Mouse (Mus musculus): ENCODE measurements at regions not wholly inside any gene's neighbourhood (a gene's known extent, or its start where the extent isn't known, plus 50 kb on each side); places are given as distances from the start of the nearest gene placed in this dataset.

DNA sequence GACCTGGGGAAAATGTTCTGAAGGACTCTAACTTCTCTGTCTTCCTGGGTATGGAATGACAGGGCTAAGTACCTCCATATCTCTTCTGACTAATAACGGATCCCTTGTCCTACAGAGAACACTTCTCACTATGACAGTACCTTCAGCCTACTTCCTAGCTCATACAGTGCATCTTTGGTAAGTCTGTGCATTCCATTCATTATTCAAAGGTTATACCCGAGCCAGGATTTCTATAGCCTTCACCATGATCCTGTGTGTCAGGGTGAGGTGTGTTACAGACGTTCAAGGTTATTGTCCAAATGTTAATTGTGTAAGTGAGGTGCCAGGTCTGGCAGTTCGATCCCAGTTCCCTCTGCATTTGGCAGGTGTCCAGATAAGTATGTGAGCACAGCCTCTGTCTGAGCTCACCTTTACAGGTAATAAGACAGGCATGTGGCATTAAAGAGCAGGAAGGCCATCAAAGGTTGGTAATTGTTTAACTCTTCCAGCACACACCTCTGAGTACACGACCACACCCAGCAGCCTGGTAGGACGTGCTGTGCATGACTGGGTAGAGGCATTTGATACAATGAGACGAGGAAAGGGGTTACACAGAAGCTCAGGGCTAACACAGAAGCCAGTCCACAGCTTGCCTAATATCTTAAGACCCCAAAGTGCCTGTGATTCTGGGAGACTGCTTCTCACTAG is 96.3 kb upstream of the Bmp2 start:
- DNase-seq: no peak

DNA sequence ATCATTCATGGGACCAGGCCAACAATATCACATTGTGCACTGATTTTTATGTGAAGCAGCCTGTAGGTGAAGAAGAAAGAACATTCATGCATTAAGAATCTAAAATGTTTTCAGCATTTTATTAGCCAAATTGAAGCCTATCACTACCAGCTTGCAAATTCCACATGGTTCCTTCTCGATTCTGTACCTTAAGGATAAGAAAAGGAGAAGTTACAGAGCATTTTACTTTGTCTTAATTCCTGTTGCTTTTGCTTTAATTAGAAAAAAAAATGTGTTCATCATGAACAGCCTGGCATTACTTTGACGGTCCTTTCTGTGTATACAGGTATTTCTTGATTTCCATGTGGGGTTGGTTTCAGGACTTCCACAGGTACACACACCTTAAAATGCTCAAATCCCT is 95.2 kb upstream of the Bmp2 start:
- no peak for DNase-seq

DNA sequence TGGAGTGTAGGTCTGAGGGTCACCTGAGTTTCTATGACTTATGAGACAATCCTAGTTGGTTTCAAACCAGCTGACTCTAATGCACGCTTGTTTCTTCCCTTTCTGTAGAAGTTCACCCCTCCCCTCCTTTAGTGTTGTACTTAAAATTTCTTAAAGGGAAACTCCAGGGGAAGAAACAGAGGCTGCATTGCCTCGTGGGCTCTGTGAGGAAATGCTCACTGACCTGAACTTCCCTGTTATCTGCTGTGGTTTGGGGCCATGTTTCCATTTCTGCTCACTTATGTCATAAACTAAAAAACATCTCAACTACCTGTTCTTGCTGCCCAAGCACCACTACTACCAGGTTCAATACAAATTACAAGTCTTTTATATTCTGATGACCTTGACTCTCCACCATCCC is 93.2 kb upstream of the Bmp2 start:
- no peak for DNase-seq

DNA sequence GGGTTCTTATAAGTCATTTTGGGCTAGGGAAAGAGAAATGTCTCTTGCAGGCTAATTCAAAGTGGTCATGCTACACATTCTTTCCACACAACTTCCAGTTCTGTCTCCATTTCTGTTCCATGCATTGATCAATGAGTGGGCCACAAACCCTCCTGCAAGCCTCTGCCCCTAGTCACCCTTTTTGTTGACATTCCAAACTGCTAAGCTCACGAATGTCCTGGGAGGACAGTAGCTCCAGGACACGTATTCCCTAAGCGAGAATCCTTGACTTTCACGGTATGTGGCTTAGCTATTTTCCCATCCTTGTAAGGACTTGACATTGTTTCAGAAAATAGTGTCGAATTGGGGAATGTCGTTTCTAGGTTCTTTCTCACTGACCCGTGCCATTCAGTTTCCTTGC is 91.1 kb upstream of the Bmp2 start:
- DNase-seq: no peak

DNA sequence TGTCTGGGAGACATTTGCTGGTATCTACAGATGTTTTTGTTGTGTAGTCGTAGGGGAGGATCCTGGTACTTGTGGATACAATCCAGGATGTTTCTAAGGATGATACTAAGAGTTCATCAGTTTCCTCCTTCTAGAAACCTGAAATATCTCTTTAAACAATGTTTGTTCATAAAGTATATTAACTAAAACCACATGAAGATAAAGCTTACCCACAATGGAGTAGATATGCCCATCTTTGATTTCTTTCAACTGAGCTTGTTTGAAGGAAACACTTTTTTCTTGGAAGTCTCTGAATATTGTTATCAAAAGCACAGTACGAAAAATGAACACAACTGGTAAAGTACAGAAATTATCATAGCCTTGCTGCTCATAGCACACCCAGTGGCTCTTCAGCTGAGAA is 89.6 kb upstream of the Bmp2 start:
- DNase-seq: no peak

DNA sequence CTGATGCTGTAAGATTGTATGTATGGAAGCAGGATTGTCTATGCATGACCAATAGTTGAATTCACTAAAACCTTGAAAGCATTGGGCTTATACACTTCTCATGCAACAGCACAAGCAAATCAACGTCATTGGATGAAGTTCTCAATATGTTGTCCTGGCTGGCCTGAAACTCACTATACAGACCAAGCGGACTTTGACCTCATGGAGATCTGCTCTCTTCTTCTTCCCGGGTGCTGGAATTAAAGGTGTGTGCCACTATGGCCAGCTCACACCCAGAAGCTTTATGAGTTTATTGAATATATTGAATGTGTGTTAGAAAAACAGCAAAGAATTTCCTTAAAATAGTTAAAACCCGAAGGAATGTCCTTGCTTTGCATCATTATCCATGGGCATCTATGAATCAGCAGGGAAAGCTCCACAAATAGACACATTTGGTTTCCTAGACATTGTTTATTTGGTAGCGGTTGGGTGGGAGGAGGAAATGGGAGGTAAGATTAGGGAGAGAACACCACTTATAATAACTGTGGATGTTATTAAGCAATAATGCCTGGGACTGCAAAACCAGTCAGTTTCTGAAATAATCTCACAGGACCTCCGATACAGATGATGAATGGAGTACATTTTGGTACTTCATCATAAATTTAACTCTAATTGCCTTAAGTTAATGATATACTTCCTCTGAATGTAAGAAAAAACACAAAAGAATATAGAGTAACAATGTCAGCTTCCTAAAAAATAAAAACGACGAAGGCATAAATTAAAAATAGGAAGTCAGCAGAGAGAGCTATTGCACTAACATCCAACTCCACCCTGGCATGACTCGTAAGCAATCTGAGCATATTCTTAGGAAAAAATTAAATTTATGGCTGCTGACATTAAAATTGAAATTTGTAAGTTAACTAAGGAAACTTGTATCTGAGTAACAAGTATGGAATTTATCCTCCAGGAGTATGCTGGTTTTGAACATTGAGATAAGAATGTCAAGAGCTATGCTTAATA is 84.5 kb upstream of the Bmp2 start:
- DNase-seq: no peak

DNA sequence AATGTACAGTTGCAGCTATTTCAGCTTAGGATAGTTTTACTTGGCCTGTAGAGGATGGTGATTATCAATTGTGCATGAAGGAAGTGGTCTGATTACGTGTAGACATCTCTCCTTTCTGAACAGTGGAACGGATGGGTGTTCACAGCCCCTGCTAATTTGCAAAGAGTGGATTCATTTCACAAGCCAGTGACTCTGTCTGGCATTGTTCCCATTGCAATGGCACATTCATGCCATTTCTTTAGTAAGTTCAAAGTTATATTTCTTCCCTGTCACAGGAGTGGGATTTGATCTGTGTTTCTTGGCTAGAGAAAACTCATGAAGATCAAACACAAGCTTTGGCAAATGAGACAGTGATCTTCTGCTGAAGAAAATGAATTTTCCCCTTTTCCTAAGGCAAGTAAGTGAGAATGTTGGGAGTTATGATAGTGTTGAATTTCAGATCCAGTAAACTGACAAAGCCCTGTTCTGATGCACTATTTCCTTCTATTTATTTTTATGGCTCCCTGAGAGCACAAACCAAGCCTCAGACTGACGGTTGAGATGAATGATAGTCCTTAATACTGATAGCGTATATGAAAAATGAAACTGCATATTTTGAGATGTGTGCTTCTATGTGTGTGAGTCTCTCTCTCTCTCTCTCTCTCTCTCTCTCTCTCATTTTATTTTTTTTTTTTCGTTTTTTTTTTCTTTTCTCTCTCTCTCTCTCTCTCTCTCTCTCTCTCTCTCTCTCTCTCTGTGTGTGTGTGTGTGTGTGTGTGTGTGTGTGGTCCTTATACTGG is 78.8 kb upstream of the Bmp2 start:
- no peak for DNase-seq

DNA sequence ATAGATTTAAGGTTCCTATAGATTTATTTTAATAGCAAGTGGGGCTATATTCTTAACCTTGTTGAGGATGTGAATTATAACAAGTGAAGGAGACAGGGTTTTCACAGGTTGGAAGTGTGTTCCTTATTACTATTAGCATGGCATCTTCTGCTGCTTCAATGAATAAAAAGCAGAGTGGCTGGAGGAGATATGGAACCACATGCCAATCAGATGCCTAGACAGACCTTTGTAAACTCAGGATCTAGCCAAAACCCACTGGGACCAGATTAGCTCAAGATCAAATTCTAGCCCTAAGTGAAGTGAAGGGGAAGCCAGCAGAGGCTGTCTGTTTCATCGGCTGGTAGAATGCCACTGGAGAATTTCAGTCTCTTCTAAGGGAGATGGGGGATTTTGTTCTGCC is 77.8 kb upstream of the Bmp2 start:
- no peak for DNase-seq

DNA sequence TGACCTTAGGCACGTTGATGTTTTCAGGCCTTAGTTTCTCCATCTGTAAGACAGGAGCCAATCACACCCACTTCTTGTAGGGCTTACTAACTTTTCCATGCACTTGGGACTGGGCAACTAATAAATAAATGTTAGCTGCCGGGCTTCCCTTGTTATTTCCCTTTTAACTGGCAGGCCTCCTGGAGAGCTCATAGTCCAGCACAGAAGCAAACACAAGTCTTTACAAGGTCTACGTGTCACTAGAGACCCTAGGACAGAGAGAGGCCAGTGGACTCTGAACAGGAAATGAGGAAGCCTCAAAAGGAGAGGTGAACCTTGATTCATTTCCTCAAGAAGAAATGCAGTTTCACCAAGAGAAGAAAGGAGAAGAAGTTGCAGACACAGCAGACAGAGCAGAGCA is 71.1 kb upstream of the Bmp2 start:
- no peak for DNase-seq

DNA sequence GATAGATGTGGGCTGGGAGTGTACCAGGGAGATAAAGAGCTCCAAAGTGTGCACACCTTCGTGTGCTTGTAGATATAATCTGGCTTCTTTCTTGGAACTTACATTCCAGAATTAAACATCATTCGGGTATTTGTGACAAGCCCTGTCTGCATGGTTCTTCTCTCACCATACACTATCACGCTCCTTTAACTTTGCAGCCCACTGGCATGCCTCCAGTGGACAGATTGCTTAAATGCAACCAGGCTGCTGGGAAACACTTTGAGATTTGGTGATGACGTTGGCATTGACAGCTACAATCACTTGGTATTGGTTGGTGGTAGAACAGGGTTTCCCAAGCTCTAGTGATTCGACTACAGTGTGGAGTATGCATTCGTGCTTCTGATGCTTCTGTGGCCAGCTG is 70.7 kb upstream of the Bmp2 start:
- DNase-seq: no peak

DNA sequence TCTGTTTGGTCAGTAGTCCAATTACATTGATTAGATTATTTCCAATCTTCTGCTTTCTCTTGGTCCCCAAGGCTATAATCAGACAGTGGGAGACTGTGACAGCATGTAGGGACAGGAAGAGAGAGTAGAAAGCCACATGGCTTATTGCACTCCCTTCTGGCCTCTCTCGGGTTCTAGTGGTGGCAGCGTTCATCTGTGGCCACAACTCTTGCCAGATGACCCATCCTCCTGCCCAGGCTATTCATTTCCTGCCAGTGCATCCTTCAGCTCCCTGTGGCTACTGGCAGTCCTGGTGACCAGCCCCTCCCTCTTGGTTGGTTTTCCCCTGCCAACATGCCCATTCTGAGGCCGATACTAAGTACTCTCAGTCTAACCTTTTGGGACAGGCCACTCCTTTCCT is 70.2 kb upstream of the Bmp2 start:
- peak; percentile 9 for DNase-seq

DNA sequence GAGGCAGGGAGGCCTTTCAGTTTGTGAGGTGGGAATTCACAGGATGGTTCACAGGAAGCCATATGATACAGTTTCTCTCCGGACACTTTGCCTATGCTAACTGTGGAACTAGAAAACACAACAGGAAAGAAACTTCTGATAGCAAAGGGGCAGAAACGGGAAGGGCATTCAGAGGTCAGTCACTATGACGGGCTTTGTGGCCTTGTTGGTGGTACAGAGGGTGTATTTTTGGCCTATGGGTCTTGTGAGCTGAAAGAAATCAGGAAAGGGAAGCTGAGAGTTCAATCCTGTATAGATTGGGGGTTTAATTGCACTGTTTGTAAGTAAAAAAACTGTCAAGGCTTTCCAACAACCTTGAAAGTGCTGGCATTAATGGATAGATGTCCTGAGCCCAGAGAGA is 56.5 kb upstream of the Bmp2 start:
- DNase-seq: no peak

DNA sequence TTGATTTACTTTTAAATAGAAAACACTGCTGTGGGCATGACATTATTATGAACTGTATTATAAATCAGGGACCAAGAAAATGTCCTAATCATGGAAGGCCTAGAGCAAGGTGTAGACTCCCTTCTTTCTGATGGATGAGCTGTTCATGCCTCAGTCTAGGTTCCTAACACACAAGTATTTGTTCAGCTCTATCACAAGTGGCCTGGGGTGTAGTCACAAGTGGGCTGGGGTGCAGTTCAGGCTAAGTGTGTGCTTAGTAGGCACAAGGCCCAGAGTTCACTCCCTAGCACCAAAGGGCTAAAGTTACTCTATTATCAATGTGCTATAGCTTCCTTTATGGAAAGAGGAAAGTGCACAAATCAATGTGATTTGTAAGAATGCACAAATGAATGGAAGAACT is 55.6 kb upstream of the Bmp2 start:
- DNase-seq: no peak

DNA sequence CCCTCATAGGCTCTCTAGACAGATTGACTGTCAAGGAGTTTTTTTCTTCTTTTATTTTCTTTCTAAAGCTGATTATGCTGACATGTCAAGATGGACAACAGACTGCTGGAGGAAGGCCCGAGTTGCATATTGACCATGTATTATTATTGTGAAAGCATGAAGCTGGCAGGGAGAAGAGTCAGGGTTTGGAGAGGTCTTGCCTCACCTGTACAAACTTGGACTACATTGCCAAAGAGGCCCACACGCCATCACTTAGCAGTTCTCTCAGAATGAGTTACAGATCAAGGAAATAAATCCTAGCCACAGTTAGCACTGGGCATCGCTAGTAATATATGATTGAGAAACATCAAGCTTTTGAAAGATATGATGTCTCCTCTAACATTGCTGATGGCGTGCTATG is 54.9 kb upstream of the Bmp2 start:
- no peak for DNase-seq

DNA sequence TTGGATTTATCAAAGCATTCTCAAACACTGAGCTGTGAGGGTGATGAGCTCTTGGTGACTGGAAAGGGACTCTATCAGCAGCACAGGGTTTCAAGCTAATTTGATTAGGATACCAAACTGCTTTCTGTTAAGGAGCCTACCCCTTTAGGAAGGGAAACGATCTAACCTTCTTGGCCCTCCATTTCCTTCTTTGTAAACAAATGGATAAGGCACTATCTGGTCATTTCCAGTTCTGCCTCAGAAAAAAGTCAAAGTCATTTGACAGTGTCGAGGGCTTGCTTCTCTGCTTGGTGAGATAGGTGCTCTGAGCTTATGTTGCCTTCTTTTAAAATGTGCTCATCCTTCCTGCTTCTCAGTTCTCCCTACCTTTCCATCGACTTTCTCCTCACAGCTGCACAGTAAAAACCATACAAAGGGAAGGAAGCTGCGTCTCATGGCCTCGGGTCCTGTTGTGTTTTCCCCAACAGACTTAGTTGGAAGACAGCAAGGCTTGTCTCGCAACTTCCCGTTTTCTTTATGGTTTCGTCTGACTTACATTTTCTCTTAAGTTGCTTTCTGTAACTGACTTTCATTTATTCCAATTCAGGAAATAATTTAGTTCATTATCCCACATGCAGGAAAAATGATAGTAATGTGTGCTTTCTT is 54.3 kb upstream of the Bmp2 start:
- no peak for DNase-seq

DNA sequence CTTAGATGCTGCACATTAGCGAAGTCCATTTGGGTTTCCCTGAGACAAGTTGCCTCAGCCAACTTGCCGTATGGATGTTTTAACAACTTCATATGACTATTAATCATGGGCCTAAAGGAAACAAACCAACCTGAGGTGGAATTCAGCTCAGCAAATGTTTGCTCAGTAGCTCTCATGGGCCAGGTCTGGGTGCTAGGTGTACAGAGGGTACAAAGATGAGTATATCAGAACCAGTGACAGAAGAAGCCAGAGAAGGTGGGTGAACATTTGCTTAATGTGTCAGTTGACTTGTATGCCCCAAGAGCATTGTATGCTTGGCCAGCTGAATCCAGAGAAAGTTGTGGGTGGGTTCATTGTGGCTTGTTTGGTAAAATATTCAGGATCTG is 53.8 kb upstream of the Bmp2 start:
- no peak for DNase-seq

DNA sequence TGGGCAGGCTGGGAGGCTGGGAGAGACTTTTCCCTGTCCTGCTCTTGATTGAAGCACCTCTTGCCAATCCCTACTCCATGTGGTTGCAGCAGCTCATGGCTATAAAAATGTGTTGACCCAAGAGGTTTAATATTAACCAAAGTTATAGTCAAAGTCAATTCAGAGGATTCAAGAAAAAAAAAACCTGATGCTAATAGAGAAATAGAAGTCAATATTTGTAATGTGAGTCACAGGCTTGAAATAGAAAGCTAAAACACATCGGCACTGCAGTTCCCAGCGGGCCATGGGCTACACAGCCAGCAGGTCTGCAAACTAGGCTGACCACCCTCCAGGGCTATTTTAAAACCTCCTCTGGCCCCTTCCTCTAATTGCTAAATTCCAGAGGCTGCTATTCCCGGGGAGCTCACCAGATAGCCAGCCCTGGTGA is 53.2 kb upstream of the Bmp2 start:
- no peak for DNase-seq

DNA sequence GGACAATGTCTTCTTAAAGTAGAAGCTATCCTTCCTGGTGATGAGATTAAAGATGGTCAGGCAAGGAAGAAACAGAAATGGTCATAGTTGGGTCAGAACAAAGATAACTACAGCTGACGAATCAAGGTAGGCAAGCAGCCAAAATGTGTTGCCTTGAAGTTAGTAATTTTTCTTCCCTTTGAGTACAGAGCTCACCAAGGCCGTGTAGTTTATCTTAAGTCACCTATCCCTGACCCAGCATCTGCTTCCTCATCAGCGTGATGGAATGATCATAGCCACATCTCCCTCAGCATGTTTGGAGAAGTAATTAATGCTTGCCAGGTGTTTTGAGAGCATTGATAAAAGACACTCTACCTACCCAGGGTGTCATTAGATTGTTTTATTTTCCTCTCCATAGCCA is 52.1 kb upstream of the Bmp2 start:
- no peak for DNase-seq
